In genomic region chr19:42737753-42738152, GRCm38 (mm10) we compare ENCODE assay signal across 27 mouse cellular contexts. TPM values are rescaled to one million over a fixed set of nuclear protein-coding genes. Genes with fewer than 3 reads are reported as not detected.
"Had no signal": no experiment of that assay in that cellular context is flagged by ENCODE, and none has a peak within 500 bp of the region (broad histone marks: within the 10 kb centered on the region; RNA-seq: fewer than 3 reads in every experiment).

No protein-coding gene starts in this region.

- H3K9ac ChIP-seq: heart, embryonic 13.5 days; heart, embryonic 15.5 days; hindbrain, embryonic 13.5 days; hindbrain, embryonic 15.5 days; kidney, embryonic 15.5 days; limb, embryonic 12.5 days; liver, embryonic 13.5 days had no signal

- DNase-seq: gastrocnemius, postnatal 14 days; gastrocnemius, postnatal 36 days; heart, adult 11 months; heart, adult 2 months; heart, postnatal 14 days; heart, postnatal 36 days; kidney, adult 11 months; kidney, adult 2 months; kidney, adult 9 months; kidney, postnatal 14 days; kidney, postnatal 36 days; liver; liver, embryonic 13.5 days had no signal

- H3K4me3 ChIP-seq: heart, adult 2 months; heart, embryonic 13.5 days; heart, embryonic 15.5 days; hindbrain, embryonic 13.5 days; hindbrain, embryonic 15.5 days; kidney, embryonic 15.5 days; left cerebral cortex, adult 2 months; limb, embryonic 10.5 days; limb, embryonic 12.5 days; liver, embryonic 13.5 days had no signal

- H3K4me1 ChIP-seq: hindbrain, embryonic 13.5 days; hindbrain, embryonic 15.5 days had no signal

- H3K27ac ChIP-seq: heart, adult 2 months; heart, embryonic 13.5 days; heart, embryonic 15.5 days; hindbrain, embryonic 13.5 days; hindbrain, embryonic 15.5 days; hindbrain, postnatal 0 days; kidney, embryonic 15.5 days; kidney, postnatal 0 days; left cerebral cortex, adult 2 months; limb, embryonic 10.5 days; limb, embryonic 12.5 days; liver, embryonic 13.5 days had no signal

- H3K36me3 ChIP-seq: heart, embryonic 13.5 days; heart, embryonic 15.5 days; hindbrain, embryonic 13.5 days; hindbrain, embryonic 15.5 days; kidney, embryonic 15.5 days; limb, embryonic 10.5 days; limb, embryonic 12.5 days; liver, embryonic 13.5 days had no signal

- H3K9me3 ChIP-seq: heart, embryonic 13.5 days; heart, embryonic 15.5 days; hindbrain, embryonic 13.5 days; hindbrain, embryonic 15.5 days; kidney, embryonic 15.5 days; limb, embryonic 10.5 days; limb, embryonic 12.5 days; liver, embryonic 13.5 days had no signal

- H3K27me3 ChIP-seq: heart, embryonic 15.5 days; kidney, embryonic 15.5 days; liver, embryonic 13.5 days had no signal

- ATAC-seq: hindbrain, postnatal 0 days; intestine, embryonic 16.5 days had no signal

- H3K4me2 ChIP-seq: heart, embryonic 11.5 days; heart, embryonic 13.5 days; heart, embryonic 15.5 days; hindbrain, embryonic 13.5 days; hindbrain, embryonic 15.5 days; kidney, embryonic 15.5 days; limb, embryonic 12.5 days; liver, embryonic 11.5 days; liver, embryonic 13.5 days had no signal

RNA-seq across cellular contexts. Expression of gene Pyroxd2, which starts 14.8 kb away (rescaled TPM):
- total RNA-seq: hematopoietic stem cell, adult 5-6 weeks had no signal
